Mouse (Mus musculus): ENCODE results near the gene Castor2. TPM values are rescaled to one million over a fixed set of nuclear protein-coding genes. Genes with fewer than 3 reads are reported as not detected.
A peak's percentile ranks its signal among the peaks of the same experiment; 100 is the strongest.

Castor2 gene
- polyA plus RNA-seq, 1 experiment from 2014 or later, result 2.1 TPM

DNA sequence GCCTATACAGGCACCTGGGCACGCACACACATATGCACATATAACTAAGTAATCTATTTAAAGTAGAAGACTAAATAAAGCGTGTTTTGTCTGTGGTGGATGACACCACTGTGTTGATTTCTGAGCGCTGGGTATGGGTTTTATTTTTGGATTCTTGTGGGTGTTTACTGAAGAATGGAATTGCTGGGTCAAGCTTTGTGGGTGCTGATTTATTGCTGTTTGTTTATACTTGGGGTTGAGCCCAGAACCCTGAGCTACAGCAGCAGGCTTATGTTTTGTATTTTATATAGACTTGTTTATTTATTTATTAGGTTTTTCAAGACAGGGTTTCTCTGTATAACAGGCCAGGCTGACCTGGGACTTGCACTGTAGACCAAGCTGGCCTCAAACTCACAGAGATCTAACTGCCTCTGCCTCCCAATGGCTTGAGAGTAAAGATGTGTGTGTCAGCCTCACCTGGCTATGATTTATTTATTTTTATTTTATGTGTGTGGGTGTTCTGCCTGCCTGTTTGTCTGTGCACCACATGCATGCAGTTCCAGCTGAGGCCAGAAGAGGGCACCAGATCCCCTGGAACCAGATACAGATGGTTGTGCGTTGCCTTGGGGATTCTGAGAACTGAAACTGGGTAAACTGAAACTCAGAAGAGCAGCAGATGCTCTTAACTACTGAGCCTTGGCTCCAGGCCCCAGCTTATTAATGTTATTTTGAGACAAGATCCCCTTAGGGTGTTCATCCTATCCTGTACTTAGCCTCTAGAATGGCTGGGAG, 87.6 kb downstream of the Castor2 start:
- Histone ChIP-seq H3K4me1 (replicated peaks; ENCODE audit: control insufficient read depth, insufficient read depth, low read length) (peaks cover 7% of the 10 kb centered on the region), H3K4me3 (ENCODE audit: low read depth, low read length) (no peak overlapping the region), H3K27me3 (replicated peaks; ENCODE audit: control insufficient read depth, insufficient read depth, low read length) (no peaks in the 10 kb centered on the region), H3K9ac (ENCODE audit: low read depth, low read length) (no peak overlapping the region), H3K4me2 (no peak overlapping the region), H3K9me3 (ENCODE audit: control insufficient read depth, low read length) (no peaks in the 10 kb centered on the region), H3K27ac (ENCODE audit: low read depth, low read length) (no peak overlapping the region), H3K36me3 (ENCODE audit: control insufficient read depth, insufficient read depth, low read length) (no peaks in the 10 kb centered on the region)
- DNase-seq (ENCODE audit: low spot score), result peak; percentile 63
- WGBS, result 70% methylated on average over 4 of the region's 4 CpGs
- ATAC-seq (replicated peaks; ENCODE audit: low FRiP score), result no peak

DNA sequence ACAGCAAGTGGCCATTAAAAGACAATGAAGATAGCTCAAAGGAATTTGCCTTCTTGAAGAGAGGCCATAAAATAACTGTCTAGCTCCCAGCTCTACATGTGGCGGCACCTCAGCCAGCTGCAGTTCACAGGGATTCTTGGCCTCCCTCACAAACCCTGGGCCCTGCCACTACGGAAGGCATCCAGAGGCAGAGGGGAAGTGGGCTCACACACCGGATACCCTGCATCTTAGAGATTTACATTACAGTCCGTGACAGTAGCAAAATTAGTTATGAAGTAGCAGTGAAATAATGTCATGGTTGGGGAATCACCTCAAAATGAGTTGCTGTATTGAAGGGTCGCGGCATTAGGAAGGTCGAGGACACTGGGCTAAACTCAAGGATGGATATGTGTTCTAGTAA, 89.1 kb downstream of the Castor2 start:
- Histone ChIP-seq H3K36me3 (ENCODE audit: control insufficient read depth, insufficient read depth, low read length) (no peaks in the 10 kb centered on the region), H3K4me2 (no peak overlapping the region), H3K4me1 (replicated peaks; ENCODE audit: control insufficient read depth, insufficient read depth, low read length) (no peaks in the 10 kb centered on the region), H3K9me3 (ENCODE audit: control insufficient read depth, low read length) (no peaks in the 10 kb centered on the region), H3K9ac (ENCODE audit: low read depth, low read length) (no peak overlapping the region), H3K27ac (ENCODE audit: low read depth, low read length) (no peak overlapping the region), H3K27me3 (replicated peaks; ENCODE audit: control insufficient read depth, insufficient read depth, low read length) (no peaks in the 10 kb centered on the region), H3K4me3 (ENCODE audit: low read depth, low read length) (no peak overlapping the region)
- WGBS, result 69% methylated on average over 7 of the region's 7 CpGs
- no peak for DNase-seq (ENCODE audit: low spot score)
- ATAC-seq (replicated peaks; ENCODE audit: low FRiP score), result no peak

- Histone ChIP-seq H3K9ac (ENCODE audit: low read depth, low read length) (no peak overlapping the region), H3K4me2 (no peak overlapping the region), H3K27ac (ENCODE audit: low read depth, low read length) (no peak overlapping the region), H3K36me3 (ENCODE audit: control insufficient read depth, insufficient read depth, low read length) (peaks cover 3% of the 10 kb centered on the region), H3K9me3 (ENCODE audit: control insufficient read depth, low read length) (no peaks in the 10 kb centered on the region), H3K4me1 (replicated peaks; ENCODE audit: control insufficient read depth, insufficient read depth, low read length) (no peaks in the 10 kb centered on the region), H3K27me3 (replicated peaks; ENCODE audit: control insufficient read depth, insufficient read depth, low read length) (no peaks in the 10 kb centered on the region), H3K4me3 (ENCODE audit: low read depth, low read length) (no peak overlapping the region)
- ATAC-seq (replicated peaks; ENCODE audit: low FRiP score) (no peak), DNase-seq (ENCODE audit: low spot score) (no peak)
- 78% methylated on average over 8 of the region's 8 CpGs for WGBS
These were observed 94.2 kb downstream of the Castor2 start for GRCm38 (mm10) chr5:134193664-134194063.

Other genes with a start within 250 kb of the Castor2 start
- 39.1 and 43.8 TPM in 2 replicates for gene Rcc1l, start 77.1 kb downstream of the Castor2 start, polyA plus RNA-seq (2014; fragmentation: Nextera tagmentation; extraction: Ambion mirVana)
- gene Gtf2ird2, start 84.3 kb downstream of the Castor2 start, polyA plus RNA-seq (2014; fragmentation: Nextera tagmentation; extraction: Ambion mirVana), result 5.1 and 5.9 TPM in 2 replicates
- gene Ncf1, start 129.9 kb downstream of the Castor2 start, polyA plus RNA-seq (2014; fragmentation: Nextera tagmentation; extraction: Ambion mirVana), result 9.3 and 11.7 TPM in 2 replicates
- gene Gtf2i, start 215.0 kb downstream of the Castor2 start, polyA plus RNA-seq (2014; fragmentation: Nextera tagmentation; extraction: Ambion mirVana), result 108 and 115 TPM in 2 replicates

Data from liver, embryonic 11.5 days (tissue).